Comparison of ENCODE assay signal across 11 mouse cellular contexts in the genomic region with DNA sequence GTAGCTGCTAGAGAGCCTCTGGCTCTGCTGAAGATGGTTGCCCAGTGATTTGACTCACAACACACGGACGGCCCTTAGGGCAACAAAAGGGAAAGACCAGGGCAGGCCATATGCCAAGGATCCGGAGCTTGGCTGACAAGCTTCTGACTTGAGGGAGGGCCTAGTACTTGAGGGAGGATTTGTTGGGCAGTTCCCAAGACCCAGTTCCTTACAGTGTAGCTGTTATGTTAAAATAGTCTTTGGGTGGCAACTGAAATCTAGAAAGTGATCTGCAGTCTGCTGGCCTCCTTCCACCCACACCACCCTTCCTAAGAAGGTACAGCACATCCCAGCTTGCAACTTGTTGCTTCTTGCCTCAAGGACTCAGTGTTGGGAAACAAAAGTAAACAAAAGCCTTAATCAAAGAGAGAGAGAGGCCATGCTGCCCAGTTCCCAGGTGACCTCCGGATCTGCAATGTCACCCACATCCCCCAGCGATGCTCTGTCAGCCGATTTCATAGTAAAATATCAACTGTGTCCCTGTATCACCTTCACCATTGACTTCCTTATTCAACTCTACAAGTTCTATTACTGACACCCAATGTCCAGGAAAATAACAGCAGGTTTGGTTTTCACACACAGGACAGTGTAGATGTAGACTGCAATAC. TPM values are rescaled to one million over a fixed set of nuclear protein-coding genes. Genes with fewer than 3 reads are reported as not detected.
DNase-seq lines count a peak whose midpoint lies in the region; ATAC-seq lines count a peak whose summit lies in the region.
"Had no signal": no experiment of that assay in that cellular context is flagged by ENCODE, and none has a peak within 500 bp of the region (broad histone marks: within the 10 kb centered on the region; RNA-seq: fewer than 3 reads in every experiment).

Gene Bbox1, minus strand, starts transcription at position 52 of the 647 bp plus-strand sequence.

- no peaks in the 10 kb centered on the region for H3K4me1 ChIP-seq in heart, embryonic 11.5 days (ENCODE audit: control insufficient read depth, insufficient read depth, low read length)
- no peaks in the 10 kb centered on the region for H3K4me1 ChIP-seq in liver, embryonic 13.5 days (replicated peaks)
- H3K4me1 ChIP-seq: stomach, embryonic 15.5 days had no signal

- no peaks in the 10 kb centered on the region for H3K36me3 ChIP-seq in heart, embryonic 11.5 days (ENCODE audit: control insufficient read depth, insufficient read depth, low read length)
- no peaks in the 10 kb centered on the region for H3K36me3 ChIP-seq in liver, embryonic 13.5 days
- H3K36me3 ChIP-seq: stomach, embryonic 15.5 days had no signal

- H3K9ac ChIP-seq in heart, embryonic 11.5 days (ENCODE audit: low read depth, low read length) = no peak within 1 kb of the TSS
- no peak within 1 kb of the TSS for H3K9ac ChIP-seq in liver, embryonic 13.5 days
- H3K9ac ChIP-seq: stomach, embryonic 15.5 days had no signal

- no peaks in the 10 kb centered on the region for H3K9me3 ChIP-seq in heart, embryonic 11.5 days (replicated peaks; ENCODE audit: control insufficient read depth, low read length)
- H3K9me3 ChIP-seq in liver, embryonic 13.5 days (replicated peaks) = no peaks in the 10 kb centered on the region
- H3K9me3 ChIP-seq: stomach, embryonic 15.5 days had no signal

- peak; percentile 32 to 34 for DNase-seq in heart, postnatal 10 days
- DNase-seq in urinary bladder, adult 2 months (ENCODE audit: low spot score) = peak; percentile 23
- no peak for DNase-seq in urinary bladder, postnatal 10 days (ENCODE audit: low spot score)
- DNase-seq in liver, embryonic 13.5 days = no peak
- DNase-seq in yolk sac, embryonic 10.5 days (ENCODE audit: low spot score) = peak; percentile 69
- no peak for DNase-seq in frontal cortex, postnatal 10 days (ENCODE audit: low spot score in 2 of 2)
- DNase-seq: layer of hippocampus, postnatal 36 days had no signal

- no peaks in the 10 kb centered on the region for H3K27me3 ChIP-seq in heart, embryonic 11.5 days (ENCODE audit: control insufficient read depth, insufficient read depth, low read length)
- no peaks in the 10 kb centered on the region for H3K27me3 ChIP-seq in liver, embryonic 13.5 days
- H3K27me3 ChIP-seq: CH12.LX; stomach, embryonic 15.5 days had no signal

- intact Hi-C loops in heart, postnatal 10 days (cut with DNase I) = no loop called here

- no peak within 1 kb of the TSS for H3K4me3 ChIP-seq in heart, embryonic 11.5 days (ENCODE audit: low read depth, low read length)
- no peak within 1 kb of the TSS for H3K4me3 ChIP-seq in liver, embryonic 13.5 days (replicated peaks)
- H3K4me3 ChIP-seq: stomach, embryonic 15.5 days had no signal

- no peak within 1 kb of the TSS for H3K4me2 ChIP-seq in heart, embryonic 11.5 days
- H3K4me2 ChIP-seq in liver, embryonic 13.5 days = no peak within 1 kb of the TSS
- H3K4me2 ChIP-seq: stomach, embryonic 15.5 days had no signal

- WGBS in heart, embryonic 11.5 days (ENCODE audit: insufficient replicate concordance) = 80% methylated on average over 6 of the region's 6 CpGs
- 73% methylated on average over 6 of the region's 6 CpGs for WGBS in liver, embryonic 13.5 days (ENCODE audit: insufficient replicate concordance)

- ATAC-seq in heart, embryonic 11.5 days (replicated peaks; ENCODE audit: insufficient number of reproducible peaks, low FRiP score, low TSS enrichment) = no peak
- ATAC-seq in liver, embryonic 13.5 days (ENCODE audit: low read depth) = peak; percentile 47; the same call in 1 of the 2 replicates
- ATAC-seq in erythroid progenitor cell, adult 5-6 weeks (replicated peaks; ENCODE audit: low FRiP score, poor library complexity, severe bottlenecking) = no peak

- no peak within 1 kb of the TSS for H3K27ac ChIP-seq in heart, embryonic 11.5 days (ENCODE audit: low read depth, low read length)
- no peak within 1 kb of the TSS for H3K27ac ChIP-seq in liver, embryonic 13.5 days
- H3K27ac ChIP-seq: stomach, embryonic 15.5 days had no signal

RNA-seq across cellular contexts. Expression of gene Bbox1, which starts in this region (rescaled TPM):
- total RNA-seq in heart, postnatal 10 days (2021) = under 1 TPM; 0.12 to 0.14 TPM
- not detected in 2 replicates for polyA plus RNA-seq in heart, embryonic 11.5 days (2014; fragmentation: Nextera tagmentation; extraction: Ambion mirVana)
- 3.1 and 3.9 TPM in 2 replicates for polyA plus RNA-seq in urinary bladder, adult 2 months (2012; rRNA removed)
- 3.2 and 3.3 TPM in 2 replicates for polyA plus RNA-seq in liver, embryonic 13.5 days (2015; fragmentation: Nextera tagmentation; extraction: Ambion mirVana)
- total RNA-seq in erythroid progenitor cell, adult 5-6 weeks (2015; ENCODE audit: low replicate concordance) = not detected in 2 replicates
- not detected in 2 replicates for total RNA-seq in erythroid progenitor cell, adult 5-6 weeks (2017; ENCODE audit: low replicate concordance)
- total RNA-seq: CH12.LX had no signal

Comparison
In these comparisons a context has a peak if more than half of its experiments do, and no peak if none do; other contexts are left out.
1. DNase-seq: peak in urinary bladder, adult 2 months (single experiment) and yolk sac, embryonic 10.5 days (single experiment); none in urinary bladder, postnatal 10 days (single experiment), liver, embryonic 13.5 days (single experiment) and frontal cortex, postnatal 10 days (0 of 2).
2. Peak in DNase-seq in heart, postnatal 10 days; RNA of the gene not detected or under 1 TPM.